Mouse (Mus musculus) lung, embryonic 16.5 days (tissue): ENCODE data around the gene Ovol1. TPM values are rescaled to one million over a fixed set of nuclear protein-coding genes. Genes with fewer than 3 reads are reported as not detected.
A peak's percentile ranks its signal among the peaks of the same experiment; 100 is the strongest.

ENCODE experiments used
- ATAC-seq: fragments of 200-750 bp; cut with Nextera tagmentation; 2 replicates; pipeline ENCODE4 v1.8.0; 2017; ENCODE audit warnings: low read depth, mild to moderate bottlenecking, moderate library complexity
- H3K27ac ChIP-seq: fragments of 300-500 bp; sonication (generic); 2 replicates; pipeline ENCODE4 v1.5.1; 2014; ENCODE audit warnings: mild to moderate bottlenecking, control low read depth, low read length
- H3K27me3 ChIP-seq: fragments of 300-500 bp; sonication (generic); 2 replicates; pipeline ENCODE4 v1.6.1; 2014; ENCODE audit warnings: low read depth, low read length, mixed read lengths; ENCODE audit not compliant: control insufficient read depth, insufficient read depth
- H3K36me3 ChIP-seq: fragments of 300-500 bp; sonication (generic); 2 replicates; pipeline ENCODE4 v1.6.1; 2014; ENCODE audit warnings: low read length; ENCODE audit not compliant: control insufficient read depth, insufficient read depth
- H3K4me1 ChIP-seq: fragments of 300-500 bp; sonication (generic); replicated peaks from 2 replicates; pipeline ENCODE4 v1.6.1; 2014; ENCODE audit warnings: low read length, mixed read lengths; ENCODE audit not compliant: control insufficient read depth, insufficient read depth
- H3K4me2 ChIP-seq: fragments of 300-500 bp; sonication (generic); 2 replicates; pipeline ENCODE4 v1.6.1; 2014; ENCODE audit warnings: low read depth, low read length, control low read depth
- H3K4me3 ChIP-seq: fragments of 300-500 bp; sonication (generic); 2 replicates; pipeline ENCODE4 v1.5.1; 2014; ENCODE audit warnings: mild to moderate bottlenecking, low read length, control low read depth
- H3K9ac ChIP-seq: fragments of 300-500 bp; sonication (generic); 2 replicates; pipeline ENCODE4 v1.6.1; 2014; ENCODE audit warnings: low read length, control low read depth
- H3K9me3 ChIP-seq: fragments of 300-500 bp; sonication (generic); 2 replicates; pipeline ENCODE4 v1.6.1; 2016; ENCODE audit warnings: low read length; ENCODE audit not compliant: control insufficient read depth
- WGBS: fragments of 180-500 bp; shearing (Covaris S2); extraction: QIAGEN DNeasy Blood & Tissue Kit; methylation state at CpG from one replicate; pipeline ENCODE4 v1.1.7; 2014; 5-methylcytosine and 5-hydroxymethylcytosine counted together
- polyA plus RNA-seq: library from polyadenylated mRNA; unstranded; fragments of >200 nt; fragmentation: Nextera tagmentation; extraction: Ambion mirVana; gene quantifications from 2 replicates; pipeline ENCODE4 v1.2.1, GENCODE M21; 2015

Gene Ovol1
- polyA plus RNA-seq, 1 experiment from 2014 or later: 2.6 TPM

- Histone ChIP-seq H3K9me3 (no peaks in the 10 kb centered on the region), H3K4me2 (peak within 1 kb of the TSS; percentile 84), H3K9ac (peak within 1 kb of the TSS; percentile 95), H3K27ac (peak within 1 kb of the TSS; percentile 85), H3K36me3 (peaks cover 24% of the 10 kb centered on the region), H3K4me3 (peak within 1 kb of the TSS; percentile 82), H3K27me3 (no peaks in the 10 kb centered on the region), H3K4me1 (peaks cover 11% of the 10 kb centered on the region)
- ATAC-seq: peak; percentile 91
- WGBS: under 1% methylated on average over 63 of the region's 64 CpGs
Measured at GRCm38 (mm10) chr19:5601752-5602541, 41.5 kb upstream of the Ovol1 start, which contains the start of gene Rnaseh2c. Rnaseh2c (plus strand) TSS chr19:5601873.

GRCm38 (mm10) chr19:5599224-5599623, 38.8 kb upstream of the Ovol1 start:
- no peaks in the 10 kb centered on the region for H3K27me3 ChIP-seq
- H3K4me2 ChIP-seq: no peak overlapping the region
- peaks cover 11% of the 10 kb centered on the region for H3K4me1 ChIP-seq
- 68% methylated on average over 4 of the region's 4 CpGs for WGBS
- 0 out of 2 replicates have a peak, but pooled peaks cover 3% of the 10 kb centered on the region for H3K36me3 ChIP-seq
- H3K9me3 ChIP-seq: no peaks in the 10 kb centered on the region
- no peak overlapping the region for H3K27ac ChIP-seq
- H3K4me3 ChIP-seq: no peak overlapping the region
- H3K9ac ChIP-seq: no peak overlapping the region
- ATAC-seq: no peak

GRCm38 (mm10) chr19:5591888-5592287, 31.4 kb upstream of the Ovol1 start:
- Histone ChIP-seq H3K9ac (no peak overlapping the region), H3K36me3 (no peaks in the 10 kb centered on the region), H3K4me1 (no peaks in the 10 kb centered on the region), H3K27ac (no peak overlapping the region), H3K9me3 (no peaks in the 10 kb centered on the region), H3K4me3 (no peak overlapping the region), H3K27me3 (no peaks in the 10 kb centered on the region), H3K4me2 (no peak overlapping the region)
- 84% methylated on average over 6 of the region's 6 CpGs for WGBS
- ATAC-seq: no peak

GRCm38 (mm10) chr19:5589159-5589558, 28.7 kb upstream of the Ovol1 start:
- no peaks in the 10 kb centered on the region for H3K36me3 ChIP-seq
- no peaks in the 10 kb centered on the region for H3K4me1 ChIP-seq
- no peak overlapping the region for H3K4me3 ChIP-seq
- no peaks in the 10 kb centered on the region for H3K27me3 ChIP-seq
- no peak overlapping the region for H3K4me2 ChIP-seq
- WGBS: 77% methylated on average over 9 of the region's 9 CpGs
- no peaks in the 10 kb centered on the region for H3K9me3 ChIP-seq
- ATAC-seq: no peak
- H3K27ac ChIP-seq: no peak overlapping the region
- H3K9ac ChIP-seq: no peak overlapping the region

GRCm38 (mm10) chr19:5581995-5582394, 21.5 kb upstream of the Ovol1 start:
- no peaks in the 10 kb centered on the region for H3K27me3 ChIP-seq
- H3K27ac ChIP-seq: no peak overlapping the region
- H3K9me3 ChIP-seq: no peaks in the 10 kb centered on the region
- H3K4me2 ChIP-seq: no peak overlapping the region
- 66% methylated on average over 2 of the region's 2 CpGs for WGBS
- no peaks in the 10 kb centered on the region for H3K4me1 ChIP-seq
- no peak overlapping the region for H3K9ac ChIP-seq
- no peak overlapping the region for H3K4me3 ChIP-seq
- no peaks in the 10 kb centered on the region for H3K36me3 ChIP-seq
- no peak for ATAC-seq

GRCm38 (mm10) chr19:5580776-5581175, 20.3 kb upstream of the Ovol1 start:
- H3K27me3 ChIP-seq: no peaks in the 10 kb centered on the region
- no peaks in the 10 kb centered on the region for H3K9me3 ChIP-seq
- no peak for ATAC-seq
- no peak overlapping the region for H3K27ac ChIP-seq
- no peaks in the 10 kb centered on the region for H3K36me3 ChIP-seq
- no peak overlapping the region for H3K4me2 ChIP-seq
- no peaks in the 10 kb centered on the region for H3K4me1 ChIP-seq
- WGBS: 80% methylated on average over 6 of the region's 6 CpGs
- no peak overlapping the region for H3K4me3 ChIP-seq
- H3K9ac ChIP-seq: no peak overlapping the region

- Histone ChIP-seq H3K9ac (no peak overlapping the region), H3K4me3 (no peak overlapping the region), H3K9me3 (no peaks in the 10 kb centered on the region), H3K27ac (no peak overlapping the region), H3K36me3 (no peaks in the 10 kb centered on the region), H3K4me1 (no peaks in the 10 kb centered on the region), H3K27me3 (no peaks in the 10 kb centered on the region), H3K4me2 (no peak overlapping the region)
- ATAC-seq: no peak
- WGBS: 71% methylated on average over 4 of the region's 4 CpGs
Measured at GRCm38 (mm10) chr19:5579971-5580370, 19.5 kb upstream of the Ovol1 start.

- Histone ChIP-seq H3K9me3 (no peaks in the 10 kb centered on the region), H3K9ac (no peak overlapping the region), H3K4me3 (no peak overlapping the region), H3K36me3 (peaks cover 1% of the 10 kb centered on the region), H3K27me3 (no peaks in the 10 kb centered on the region), H3K4me2 (no peak overlapping the region), H3K4me1 (no peaks in the 10 kb centered on the region), H3K27ac (no peak overlapping the region)
- WGBS: 90% methylated on average over 1 of the region's 1 CpGs
- ATAC-seq: no peak
Measured at GRCm38 (mm10) chr19:5575336-5575735, 14.9 kb upstream of the Ovol1 start.

- peaks cover 8% of the 10 kb centered on the region for H3K36me3 ChIP-seq
- H3K27ac ChIP-seq: no peak overlapping the region
- H3K9ac ChIP-seq: no peak overlapping the region
- H3K4me2 ChIP-seq: no peak overlapping the region
- peaks cover 6% of the 10 kb centered on the region; the same call in 1 of the 2 replicates for H3K4me1 ChIP-seq
- no peak for ATAC-seq
- H3K9me3 ChIP-seq: no peaks in the 10 kb centered on the region
- WGBS: 77% methylated on average over 19 of the region's 19 CpGs
- no peaks in the 10 kb centered on the region for H3K27me3 ChIP-seq
- no peak overlapping the region for H3K4me3 ChIP-seq
Measured at GRCm38 (mm10) chr19:5572331-5573125, 12.1 kb upstream of the Ovol1 start.
